Mouse (Mus musculus) neutrophil, adult 59 days (primary cell): Measurements from ENCODE around the gene Slc12a9. TPM values are rescaled to one million over a fixed set of nuclear protein-coding genes. Genes with fewer than 3 reads are reported as not detected.

Experiments
- total RNA-seq, 2 experiments: library from RNA; stranded (reverse); gene quantifications; 1 replicate in 1 of 2; 2 replicates in 1 of 2; pipeline ENCODE4 v1.2.4; 2023

Slc12a9 gene
- total RNA-seq = 10 to 100 TPM; 36.7 to 37.4 TPM

GRCm38 (mm10) chr5:137333512-137334174 lies at the start of gene Slc12a9:
Gene Slc12a9, minus strand, starts transcription at chr5:137333597.

GRCm38 (mm10) chr5:137349384-137350204 lies 16.2 kb upstream of the Slc12a9 start, which contains the start of gene Ephb4:
Gene Ephb4, plus strand, starts transcription at chr5:137350109.

GRCm38 (mm10) chr5:137314193-137315083 lies 19.0 kb downstream of the Slc12a9 start, which contains the start of gene Trip6:
Gene Trip6, minus strand, starts transcription at chr5:137314404.

GRCm38 (mm10) chr5:137307071-137307912 lies 26.1 kb downstream of the Slc12a9 start, which contains the start of gene Srrt:
Gene Srrt, minus strand, starts transcription at chr5:137307674.

GRCm38 (mm10) chr5:137293839-137294743 lies 39.3 kb downstream of the Slc12a9 start, which contains the start of gene Ufsp1:
Gene Ufsp1, plus strand, starts transcription at chr5:137294629.

DNA sequence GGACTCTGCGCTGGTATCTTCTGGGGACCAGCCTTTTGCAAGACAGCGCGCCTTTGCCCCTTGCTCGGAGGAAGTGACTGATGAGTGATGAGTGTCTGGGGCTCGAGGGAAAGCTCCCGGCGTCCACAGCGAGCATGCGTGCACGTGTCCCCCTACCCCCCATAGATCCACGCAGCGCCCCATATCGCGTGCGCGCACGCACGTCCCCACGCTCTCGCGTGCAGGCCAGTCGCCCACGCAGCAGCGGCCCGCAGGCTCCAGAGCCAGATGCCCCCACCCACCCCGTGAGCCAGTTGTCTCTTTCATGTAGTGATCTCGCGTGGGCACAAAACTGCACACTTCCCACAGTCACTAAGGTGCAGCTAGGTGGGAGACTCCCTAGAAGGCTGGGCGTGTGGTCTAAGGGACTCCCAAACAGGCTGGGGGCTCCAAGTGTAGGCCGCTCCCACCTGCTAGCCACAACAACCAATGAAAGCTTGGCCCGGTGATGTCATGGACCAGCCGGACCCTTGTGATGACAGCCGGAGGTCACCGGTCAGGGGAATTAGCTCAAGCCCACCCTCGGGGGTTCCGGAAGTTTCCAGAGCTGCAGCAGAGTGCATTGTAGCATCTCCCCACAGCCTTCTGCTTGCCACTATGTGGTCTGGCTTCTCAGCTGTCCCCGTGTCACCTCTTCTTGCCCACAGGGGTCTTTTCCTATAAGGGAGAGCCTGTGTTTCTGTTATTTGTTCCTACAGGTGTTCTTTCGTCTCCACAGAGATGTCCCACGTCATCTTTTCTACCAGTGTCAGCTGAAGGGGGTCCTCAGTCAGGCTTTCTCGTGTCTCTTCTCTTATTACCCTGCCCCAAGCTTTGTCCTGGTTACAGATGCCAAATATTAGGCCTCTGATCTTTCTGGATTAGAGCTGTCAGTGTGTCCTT lies 46.1 kb downstream of the Slc12a9 start, which contains the start of gene Ache:
Ache (plus strand) TSS at position 488 of the 921 bp plus-strand sequence.

Other genes starting within 250 kb of the Slc12a9 start
- gene Trim56, start 217.4 kb downstream of the Slc12a9 start, total RNA-seq = 10 to 100 TPM; 39.4 to 43.5 TPM
- gene Muc3, start 184.3 kb downstream of the Slc12a9 start, total RNA-seq = not detected
- gene Muc3a, start 121.2 kb downstream of the Slc12a9 start, total RNA-seq = 1 to 10 TPM; 1.3 to 2.1 TPM
- gene Ache, start 46.1 kb downstream of the Slc12a9 start, total RNA-seq = 1 to 10 TPM; 2.9 to 9.9 TPM
- gene Ufsp1, start 39.0 kb downstream of the Slc12a9 start, total RNA-seq = 1 to 10 TPM; 3.0 to 3.9 TPM
- 100 to 1,000 TPM; 207 to 230 TPM for gene Srrt, start 25.9 kb downstream of the Slc12a9 start, total RNA-seq
- 1 to 10 TPM; 7.5 to 10.0 TPM for gene Trip6, start 19.2 kb downstream of the Slc12a9 start, total RNA-seq
- under 1 TPM; 0.13 to 0.20 TPM for gene Ephb4, start 16.5 kb upstream of the Slc12a9 start, total RNA-seq
- under 1 TPM; 0.07 to 0.18 TPM for gene Zan, start 143.5 kb upstream of the Slc12a9 start, total RNA-seq
- 10 to 100 TPM; 13.8 to 20.5 TPM for gene Pop7, start 168.9 kb upstream of the Slc12a9 start, total RNA-seq
- 10 to 100 TPM; 45.4 to 47.4 TPM for gene Gigyf1, start 185.0 kb upstream of the Slc12a9 start, total RNA-seq
- gene Epo, start 199.6 kb upstream of the Slc12a9 start, total RNA-seq = not detected
- gene Gnb2, start 199.9 kb upstream of the Slc12a9 start, total RNA-seq = 100 to 1,000 TPM; 919 to 975 TPM
- not detected for gene Actl6b, start 219.9 kb upstream of the Slc12a9 start, total RNA-seq
- 1 to 10 TPM; 3.9 to 5.5 TPM for gene Tfr2, start 236.2 kb upstream of the Slc12a9 start, total RNA-seq